Mouse (Mus musculus): ENCODE data around the gene Anxa5.

DNA sequence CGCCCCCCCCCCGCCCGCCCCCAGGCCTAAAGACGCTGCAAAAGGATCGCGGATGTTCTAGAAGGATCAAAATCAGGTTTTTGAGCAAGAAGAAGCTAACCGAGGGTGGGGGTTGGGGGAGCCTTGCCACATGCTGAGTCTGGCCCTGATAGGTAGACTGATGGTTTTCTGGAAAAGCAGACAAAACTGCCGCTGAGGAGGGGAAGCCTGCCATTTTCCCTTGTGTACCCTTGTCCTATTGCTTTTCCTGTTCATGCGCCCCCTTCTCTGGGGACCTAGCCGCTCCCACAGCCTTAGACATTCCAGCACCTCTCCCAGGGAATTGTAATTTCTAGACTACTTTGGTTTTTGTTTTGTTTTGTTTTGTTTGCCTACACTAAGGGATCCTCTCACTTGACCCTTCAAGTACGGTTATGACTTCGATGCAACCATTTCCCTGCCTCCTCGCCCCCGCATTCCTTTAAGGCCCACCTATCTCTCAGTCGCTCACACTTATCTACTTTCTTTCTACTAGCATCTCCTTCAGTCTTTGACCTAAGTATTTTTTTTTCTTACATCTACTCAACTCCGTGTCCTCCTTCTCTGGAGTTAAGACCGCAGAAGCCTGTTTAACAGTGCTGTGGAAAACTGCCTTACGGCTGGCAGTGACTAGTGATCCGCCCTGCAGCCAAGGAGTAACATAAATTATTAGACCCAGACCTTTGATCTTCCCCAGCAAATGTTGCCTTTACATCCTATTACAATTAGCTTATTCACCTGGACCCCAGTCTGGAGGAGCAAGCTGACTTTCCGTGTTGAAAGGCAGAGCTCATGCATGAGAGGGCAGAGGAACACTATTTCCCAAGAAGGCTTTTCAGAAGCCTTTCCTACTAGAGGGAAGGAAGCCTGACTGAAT lies 814 bp upstream of the Anxa5 start:
- TF ChIP-seq HCFC1 (IDR thresholded peaks at IDR 0.05; ENCODE audit: borderline replicate concordance, insufficient read depth, low read length) (no peak), MAFK (IDR thresholded peaks at IDR 0.05; ENCODE audit: insufficient read depth, low read depth, low read length) (no peak), ZC3H11A (IDR thresholded peaks at IDR 0.05; ENCODE audit: borderline replicate concordance, low read depth, low read length) (no peak), ZNF384 (IDR thresholded peaks at IDR 0.05; ENCODE audit: low read depth, low read length) (no peak), CHD2 (IDR thresholded peaks at IDR 0.05; ENCODE audit: low read depth, low read length) (no peak)

All from ES-E14 (cell line).